Mouse (Mus musculus): ENCODE data around the gene Slc13a1. TPM values are rescaled to one million over a fixed set of nuclear protein-coding genes. Genes with fewer than 3 reads are reported as not detected.

The Slc13a1 gene
- polyA plus RNA-seq, 1 experiment from 2014 or later, result 0.07 TPM

- no peaks in the 10 kb centered on the region for H3K4me1 ChIP-seq
- H3K4me3 ChIP-seq, result no peak overlapping the region
- H3K36me3 ChIP-seq, result no peaks in the 10 kb centered on the region
- no peaks in the 10 kb centered on the region for H3K9me3 ChIP-seq
- WGBS, result 85% methylated on average over 3 of the region's 3 CpGs
- no peak overlapping the region for H3K9ac ChIP-seq
- no peak overlapping the region for H3K27ac ChIP-seq
- no peak for ATAC-seq (ENCODE audit: borderline replicate concordance, extremely low read depth, low FRiP score, low TSS enrichment)
- no peak overlapping the region for H3K4me2 ChIP-seq
- H3K27me3 ChIP-seq, result no peaks in the 10 kb centered on the region
These were observed 108.1 kb downstream of the Slc13a1 start for GRCm38 (mm10) chr6:24059754-24060153.

DNA sequence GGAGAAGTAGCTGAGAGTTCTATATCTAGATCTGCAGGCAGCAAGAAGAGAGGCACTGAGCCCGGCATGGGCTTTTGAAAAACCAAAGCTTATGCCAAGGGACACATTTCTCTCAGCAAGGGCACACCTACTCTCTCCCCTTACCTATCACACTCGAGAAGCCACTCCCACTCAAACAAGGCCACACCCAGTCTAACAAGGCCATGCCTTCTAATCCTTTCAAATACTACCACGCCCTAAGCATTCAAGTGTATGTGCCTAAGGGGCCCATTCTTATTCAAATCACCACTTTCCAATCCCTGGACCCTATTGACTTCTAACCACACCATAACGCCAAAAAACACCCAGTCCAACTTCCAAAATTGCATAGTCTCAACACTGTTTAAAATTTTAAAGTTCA lies 112.8 kb downstream of the Slc13a1 start:
- no peak overlapping the region for H3K4me3 ChIP-seq
- H3K4me2 ChIP-seq, result no peak overlapping the region
- H3K4me1 ChIP-seq, result no peaks in the 10 kb centered on the region
- no peaks in the 10 kb centered on the region for H3K36me3 ChIP-seq
- H3K27ac ChIP-seq, result no peak overlapping the region
- no peak overlapping the region for H3K9ac ChIP-seq
- H3K27me3 ChIP-seq, result no peaks in the 10 kb centered on the region
- no peak for ATAC-seq (ENCODE audit: borderline replicate concordance, extremely low read depth, low FRiP score, low TSS enrichment)
- H3K9me3 ChIP-seq, result no peaks in the 10 kb centered on the region
- 84% methylated on average over 4 of the region's 4 CpGs for WGBS

GRCm38 (mm10) chr6:24054086-24054710 lies 113.7 kb downstream of the Slc13a1 start:
- H3K36me3 ChIP-seq, result no peaks in the 10 kb centered on the region
- no peak overlapping the region for H3K4me3 ChIP-seq
- no peaks in the 10 kb centered on the region for H3K4me1 ChIP-seq
- H3K9me3 ChIP-seq, result no peaks in the 10 kb centered on the region
- no peak overlapping the region for H3K9ac ChIP-seq
- WGBS, result 86% methylated on average over 9 of the region's 9 CpGs
- no peaks in the 10 kb centered on the region for H3K27me3 ChIP-seq
- ATAC-seq (ENCODE audit: borderline replicate concordance, extremely low read depth, low FRiP score, low TSS enrichment), result no peak
- no peak overlapping the region for H3K27ac ChIP-seq
- no peak overlapping the region for H3K4me2 ChIP-seq

DNA sequence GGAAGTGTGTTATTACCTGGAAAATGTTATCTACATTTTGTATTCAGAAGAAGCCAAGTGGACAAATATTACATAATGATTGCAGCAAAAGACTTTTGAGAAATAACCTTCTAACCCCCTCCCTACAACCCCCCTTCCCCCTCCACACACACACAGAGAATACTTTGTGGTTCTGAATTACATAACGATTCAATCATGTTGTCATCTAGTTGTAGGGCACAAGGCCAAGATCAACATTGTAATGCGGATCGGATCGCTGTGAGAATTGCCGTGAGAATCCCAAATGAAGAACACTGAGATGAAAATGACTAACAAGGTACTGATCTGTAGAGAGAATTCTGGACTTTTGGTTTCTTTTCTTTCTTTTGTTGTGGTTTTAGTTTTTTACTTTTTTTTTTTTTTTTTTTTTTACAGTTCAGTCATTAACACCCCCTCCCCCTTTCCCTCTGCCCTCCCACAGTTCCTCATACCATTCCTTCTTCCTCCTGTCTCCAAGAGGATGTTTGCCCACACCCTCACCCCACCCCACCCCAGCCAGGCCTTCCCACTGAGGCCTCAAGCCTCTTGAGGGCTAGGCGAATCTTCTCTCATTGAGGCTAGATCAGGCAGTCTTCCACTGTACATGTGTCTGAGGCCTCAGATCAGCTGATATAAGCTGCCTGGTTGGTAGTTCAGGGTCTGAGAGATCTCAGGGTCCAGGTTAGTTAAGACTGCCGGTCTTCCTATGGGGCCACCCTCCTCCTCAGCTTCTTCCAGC lies 120.7 kb downstream of the Slc13a1 start:
- Histone ChIP-seq H3K4me2 (peak overlapping the region; percentile 13; the same call in 1 of the 2 replicates), H3K27ac (no peak overlapping the region; the same call in 1 of the 2 replicates)
- ATAC-seq (ENCODE audit: borderline replicate concordance, extremely low read depth, low FRiP score, low TSS enrichment), result peak; percentile 55; the same call in 1 of the 2 replicates

DNA sequence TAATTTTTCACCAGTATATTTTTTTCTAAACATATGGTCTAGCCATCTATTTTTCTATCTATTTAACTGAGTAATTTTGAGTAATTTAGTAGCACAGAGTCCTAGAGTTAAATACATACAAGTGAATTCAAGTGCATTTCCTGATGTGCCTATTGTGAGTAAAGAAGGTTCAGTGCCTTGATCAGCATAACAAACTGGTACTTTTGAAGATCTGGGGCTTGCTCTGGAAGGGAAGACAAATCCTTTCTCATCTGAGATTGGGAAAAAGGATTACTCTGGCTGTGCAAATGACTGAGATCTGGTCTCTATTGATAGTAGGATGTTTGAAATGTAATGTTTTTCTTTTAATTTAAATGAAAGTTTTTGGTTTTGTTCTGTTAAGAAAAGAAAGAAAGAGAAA lies 124.4 kb downstream of the Slc13a1 start:
- H3K9me3 ChIP-seq, result no peaks in the 10 kb centered on the region
- no peaks in the 10 kb centered on the region for H3K27me3 ChIP-seq
- no peak overlapping the region for H3K4me3 ChIP-seq
- no peak overlapping the region for H3K27ac ChIP-seq
- H3K4me1 ChIP-seq, result peaks cover 6% of the 10 kb centered on the region; the same call in 1 of the 2 replicates
- no peaks in the 10 kb centered on the region for H3K36me3 ChIP-seq
- H3K9ac ChIP-seq, result no peak overlapping the region
- no peak for ATAC-seq (ENCODE audit: borderline replicate concordance, extremely low read depth, low FRiP score, low TSS enrichment)
- H3K4me2 ChIP-seq, result no peak overlapping the region

More for the DNA sequence above, 120.7 kb downstream of the Slc13a1 start:
- Histone ChIP-seq H3K9ac (no peak overlapping the region), H3K36me3 (no peaks in the 10 kb centered on the region), H3K27me3 (no peaks in the 10 kb centered on the region), H3K4me3 (no peak overlapping the region), H3K4me1 (peaks cover 6% of the 10 kb centered on the region; the same call in 1 of the 2 replicates), H3K9me3 (no peaks in the 10 kb centered on the region)
- 21% methylated on average over 7 of the region's 7 CpGs for WGBS

Small RNA genes lying within 50 kb of the gene (microRNA-seq; reads per million reads assigned to microRNA genes)
- gene Gm26386, result not detected

Other genes with a start within 250 kb of the Slc13a1 start
- not detected in 2 replicates for gene Tas2r118, start 198.0 kb downstream of the Slc13a1 start, polyA plus RNA-seq (2015; fragmentation: Nextera tagmentation; extraction: Ambion mirVana)